Mouse (Mus musculus) heart, embryonic 11.5 days (tissue): ENCODE measurements around the gene Actb. TPM values are rescaled to one million over a fixed set of nuclear protein-coding genes. Genes with fewer than 3 reads are reported as not detected.

Source experiments
- ATAC-seq: fragments of 200-750 bp; cut with Nextera tagmentation; replicated peaks from 2 replicates; pipeline ENCODE4 v1.8.0; 2017; ENCODE audit warnings: moderate library complexity; ENCODE audit not compliant: insufficient number of reproducible peaks, low FRiP score, low TSS enrichment
- H3K27ac ChIP-seq: fragments of 300-500 bp; sonication (generic); 2 replicates; pipeline ENCODE4 v1.5.1; 2014; ENCODE audit warnings: mild to moderate bottlenecking, low read depth, low read length
- H3K27me3 ChIP-seq: fragments of 300-500 bp; sonication (generic); 2 replicates; pipeline ENCODE4 v1.6.1; 2014; ENCODE audit warnings: mild to moderate bottlenecking, low read length, mixed read lengths; ENCODE audit not compliant: control insufficient read depth, insufficient read depth
- H3K36me3 ChIP-seq: fragments of 300-500 bp; sonication (generic); 2 replicates; pipeline ENCODE4 v1.6.1; 2014; ENCODE audit warnings: mild to moderate bottlenecking, low read length, moderate library complexity, mixed read lengths; ENCODE audit not compliant: control insufficient read depth, insufficient read depth
- H3K4me1 ChIP-seq: fragments of 300-500 bp; sonication (generic); 2 replicates; pipeline ENCODE4 v1.6.1; 2014; ENCODE audit warnings: low read length; ENCODE audit not compliant: control insufficient read depth, insufficient read depth
- H3K4me2 ChIP-seq: fragments of 300-500 bp; sonication (generic); 2 replicates; pipeline ENCODE4 v1.6.1; 2014; ENCODE audit warnings: mild to moderate bottlenecking, moderate library complexity
- H3K4me3 ChIP-seq: fragments of 300-500 bp; sonication (generic); 2 replicates; pipeline ENCODE4 v1.5.1; 2014; ENCODE audit warnings: low read depth, low read length
- H3K9ac ChIP-seq: fragments of 300-500 bp; sonication (generic); 2 replicates; pipeline ENCODE4 v1.6.1; 2014; ENCODE audit warnings: mild to moderate bottlenecking, low read depth, low read length, moderate library complexity
- H3K9me3 ChIP-seq: fragments of 300-500 bp; sonication (generic); replicated peaks from 2 replicates; pipeline ENCODE4 v1.6.1; 2016; ENCODE audit warnings: low read length; ENCODE audit not compliant: control insufficient read depth
- WGBS: fragments of 180-500 bp; shearing (Covaris S2); extraction: QIAGEN DNeasy Blood & Tissue Kit; methylation state at CpG from one replicate; pipeline ENCODE4 v1.1.7; 2014; ENCODE audit not compliant: insufficient replicate concordance; 5-methylcytosine and 5-hydroxymethylcytosine counted together
- polyA plus RNA-seq: library from polyadenylated mRNA; unstranded; fragments of >200 nt; fragmentation: Nextera tagmentation; extraction: Ambion mirVana; gene quantifications from 2 replicates; pipeline ENCODE4 v1.2.1, GENCODE M21; 2014

Actb gene
- polyA plus RNA-seq, 1 experiment from 2014 or later = 8,290 TPM

GRCm38 (mm10) chr5:142916593-142916992 is 10.0 kb upstream of the Actb start:
- peaks cover 10% of the 10 kb centered on the region for H3K4me1 ChIP-seq

GRCm38 (mm10) chr5:142915231-142915630 is 8.7 kb upstream of the Actb start:
- H3K9me3 ChIP-seq = no peaks in the 10 kb centered on the region
- H3K4me2 ChIP-seq = no peak overlapping the region
- H3K27ac ChIP-seq = no peak overlapping the region
- H3K9ac ChIP-seq = no peak overlapping the region
- 70% methylated on average over 11 of the region's 11 CpGs for WGBS
- no peak overlapping the region for H3K4me3 ChIP-seq
- peaks cover 1% of the 10 kb centered on the region; the same call in 1 of the 2 replicates for H3K4me1 ChIP-seq
- H3K27me3 ChIP-seq = no peaks in the 10 kb centered on the region
- no peak for ATAC-seq
- no peaks in the 10 kb centered on the region for H3K36me3 ChIP-seq

More at GRCm38 (mm10) chr5:142916593-142916992, 10.0 kb upstream of the Actb start:
- Histone ChIP-seq H3K4me3 (no peak overlapping the region), H3K36me3 (no peaks in the 10 kb centered on the region), H3K9me3 (no peaks in the 10 kb centered on the region), H3K27ac (no peak overlapping the region), H3K4me2 (no peak overlapping the region), H3K27me3 (no peaks in the 10 kb centered on the region), H3K9ac (no peak overlapping the region)
- no peak for ATAC-seq
- whole genome bisulfite sequencing = 66% methylated on average over 7 of the region's 7 CpGs

- no peak for ATAC-seq
- no peaks in the 10 kb centered on the region for H3K9me3 ChIP-seq
- H3K9ac ChIP-seq = no peak overlapping the region
- H3K4me3 ChIP-seq = no peak overlapping the region
- no peaks in the 10 kb centered on the region for H3K27me3 ChIP-seq
- peaks cover 26% of the 10 kb centered on the region for H3K4me1 ChIP-seq
- no peak overlapping the region for H3K4me2 ChIP-seq
- WGBS = 81% methylated on average over 4 of the region's 4 CpGs
- H3K27ac ChIP-seq = no peak overlapping the region
- no peaks in the 10 kb centered on the region for H3K36me3 ChIP-seq
Measured at GRCm38 (mm10) chr5:142912739-142913138, 6.2 kb upstream of the Actb start.

- no peaks in the 10 kb centered on the region for H3K9me3 ChIP-seq
- no peak overlapping the region for H3K27ac ChIP-seq
- WGBS = 88% methylated on average over 3 of the region's 3 CpGs
- no peak overlapping the region for H3K4me2 ChIP-seq
- H3K9ac ChIP-seq = no peak overlapping the region
- no peak for ATAC-seq
- peaks cover 30% of the 10 kb centered on the region for H3K4me1 ChIP-seq
- no peak overlapping the region for H3K4me3 ChIP-seq
- no peaks in the 10 kb centered on the region for H3K27me3 ChIP-seq
- no peaks in the 10 kb centered on the region for H3K36me3 ChIP-seq
Measured at GRCm38 (mm10) chr5:142912320-142912719, 5.8 kb upstream of the Actb start.

GRCm38 (mm10) chr5:142911629-142912028 is 5.1 kb upstream of the Actb start:
- Histone ChIP-seq H3K27me3 (no peaks in the 10 kb centered on the region), H3K4me1 (peaks cover 35% of the 10 kb centered on the region), H3K4me2 (no peak overlapping the region), H3K9me3 (no peaks in the 10 kb centered on the region), H3K9ac (no peak overlapping the region), H3K27ac (no peak overlapping the region), H3K36me3 (no peaks in the 10 kb centered on the region), H3K4me3 (no peak overlapping the region)
- ATAC-seq = no peak
- WGBS = 88% methylated on average over 2 of the region's 2 CpGs

- Histone ChIP-seq H3K4me2 (peak overlapping the region; percentile 45), H3K27me3 (no peaks in the 10 kb centered on the region), H3K4me3 (no peak overlapping the region), H3K9me3 (no peaks in the 10 kb centered on the region), H3K36me3 (peaks cover 7% of the 10 kb centered on the region), H3K4me1 (peaks cover 37% of the 10 kb centered on the region), H3K9ac (peak overlapping the region; percentile 69), H3K27ac (peak overlapping the region; percentile 100)
- ATAC-seq = no peak
- WGBS = 23% methylated on average over 8 of the region's 8 CpGs
Measured at GRCm38 (mm10) chr5:142909576-142910278, 3.2 kb upstream of the Actb start.

- Histone ChIP-seq H3K9me3 (no peaks in the 10 kb centered on the region), H3K4me3 (no peak overlapping the region), H3K4me1 (peaks cover 43% of the 10 kb centered on the region), H3K27ac (peak overlapping the region; percentile 100), H3K4me2 (peak overlapping the region; percentile 45), H3K36me3 (peaks cover 12% of the 10 kb centered on the region), H3K9ac (peak overlapping the region; percentile 69), H3K27me3 (no peaks in the 10 kb centered on the region)
- 21% methylated on average over 5 of the region's 5 CpGs for WGBS
- ATAC-seq = no peak
Measured at GRCm38 (mm10) chr5:142908941-142909575, 2.5 kb upstream of the Actb start.

GRCm38 (mm10) chr5:142907803-142908559 is 1.4 kb upstream of the Actb start:
- peak overlapping the region; percentile 83 for H3K4me2 ChIP-seq
- H3K9me3 ChIP-seq = no peaks in the 10 kb centered on the region
- H3K27me3 ChIP-seq = no peaks in the 10 kb centered on the region
- no peak for ATAC-seq
- H3K9ac ChIP-seq = peak overlapping the region; percentile 99
- peaks cover 21% of the 10 kb centered on the region for H3K36me3 ChIP-seq
- H3K4me1 ChIP-seq = peaks cover 43% of the 10 kb centered on the region
- peak overlapping the region; percentile 99 for H3K4me3 ChIP-seq
- WGBS = 55% methylated on average over 5 of the region's 5 CpGs
- H3K27ac ChIP-seq = peak overlapping the region; percentile 100
